Mouse (Mus musculus) spleen, adult 2 months (tissue): Measurements from ENCODE around the gene Olfr1513.

ENCODE experiments used
- CTCF ChIP-seq: fragments of 200-500 bp; IDR thresholded peaks from 2 replicates; pipeline ENCODE4 v1.5.1; 2011; ENCODE audit warnings: mild to moderate bottlenecking, inconsistent platforms; ENCODE audit not compliant: insufficient read depth, insufficient read length, insufficient replicate concordance; ENCODE audit errors: extremely low read depth
- POLR2A ChIP-seq: fragments of 200-500 bp; IDR thresholded peaks from 2 replicates; pipeline ENCODE4 v1.6.1; 2011; ENCODE audit warnings: low read depth, low read length, inconsistent platforms

- TF ChIP-seq POLR2A (no peak), CTCF (no peak)
These were observed 28.0 kb downstream of the Olfr1513 start, which contains the start of gene Sall2 for GRCm38 (mm10) chr14:52327910-52328812.
